Mouse (Mus musculus): ENCODE results near the gene Notch2.

- TF ChIP-seq CTCF (IDR thresholded peaks at IDR 0.05; ENCODE audit: extremely low read depth, insufficient read depth, low read length): no peak
- no peak for TF ChIP-seq POLR2A (IDR thresholded peaks at IDR 0.05; ENCODE audit: extremely low read depth, insufficient read depth, low read length)
Observed at GRCm38 (mm10) chr3:98063833-98064232, 50.5 kb downstream of the Notch2 start.

Measured in cortical plate, adult 2 months (tissue).